Mouse (Mus musculus) embryonic facial prominence, embryonic 14.5 days (tissue): ENCODE results near the gene Pglyrp2. TPM values are rescaled to one million over a fixed set of nuclear protein-coding genes. Genes with fewer than 3 reads are reported as not detected.

ENCODE experiments used
- microRNA-seq: library from miRNA; unstranded; fragments of <30 nt; microRNA quantifications from one replicate; pipeline ENCODE4, GENCODE M21; 2016; ENCODE audit warnings: borderline number of aligned reads
- polyA plus RNA-seq: library from polyadenylated mRNA; unstranded; fragments of >200 nt; fragmentation: Nextera tagmentation; extraction: Ambion mirVana; gene quantifications from 2 replicates; pipeline ENCODE4 v1.2.1, GENCODE M21; 2014

Gene Pglyrp2
- polyA plus RNA-seq, 1 experiment from 2014 or later, result 0.17 TPM

Small RNA genes within 50 kb of the gene (microRNA-seq; reads per million reads assigned to microRNA genes)
- gene Gm22201, result not detected

Other genes with a start within 250 kb of the Pglyrp2 start
- 1.9 and 2.6 TPM in 2 replicates for gene Ephx3, start 234.6 kb downstream of the Pglyrp2 start, polyA plus RNA-seq
- gene Brd4, start 139.4 kb downstream of the Pglyrp2 start, polyA plus RNA-seq, result 87.5 and 89.8 TPM in 2 replicates
- gene Akap8, start 102.9 kb downstream of the Pglyrp2 start, polyA plus RNA-seq, result 33.0 and 37.9 TPM in 2 replicates
- 59.4 and 59.8 TPM in 2 replicates for gene Akap8l, start 73.6 kb downstream of the Pglyrp2 start, polyA plus RNA-seq
- 27.6 and 29.3 TPM in 2 replicates for gene Wiz, start 34.7 kb downstream of the Pglyrp2 start, polyA plus RNA-seq
- gene Rasal3, start 20.6 kb downstream of the Pglyrp2 start, polyA plus RNA-seq, result 2.2 and 2.4 TPM in 2 replicates
- 4.8 and 6.2 TPM in 2 replicates for gene Cyp4f39, start 28.6 kb upstream of the Pglyrp2 start, polyA plus RNA-seq
- gene Cyp4f17, start 81.9 kb upstream of the Pglyrp2 start, polyA plus RNA-seq, result 5.3 and 5.8 TPM in 2 replicates
- 18.0 and 18.3 TPM in 2 replicates for gene Cyp4f16, start 112.4 kb upstream of the Pglyrp2 start, polyA plus RNA-seq
- not detected in 2 replicates for gene Cyp4f37, start 197.1 kb upstream of the Pglyrp2 start, polyA plus RNA-seq
- not detected in 2 replicates for gene Cyp4f40, start 234.7 kb upstream of the Pglyrp2 start, polyA plus RNA-seq